Mouse (Mus musculus) monocyte, adult 2 months (primary cell): ENCODE measurements at regions not wholly inside any gene's neighbourhood (a gene's known extent, or its start where the extent isn't known, plus 50 kb on each side); places are given as distances from the start of the nearest gene placed in this dataset.
A peak's percentile ranks its signal among the peaks of the same experiment; 100 is the strongest.

Experiments
- DNase-seq, 2 experiments: peaks; one replicate each; pipeline ENCODE4 v3.0.0; 2022; ENCODE audit warnings: low spot score in 2 of 2, low read depth in 1 of 2

- DNase-seq: no peak
Measured at GRCm38 (mm10) chr1:52553871-52554270, 53.4 kb upstream of the Nab1 start.

- DNase-seq: no peak
Measured at GRCm38 (mm10) chr1:52565812-52566211, 64.7 kb upstream of the Nemp2 start.

- DNase-seq: no peak
Measured at GRCm38 (mm10) chr1:52571674-52572073, 58.8 kb upstream of the Nemp2 start.

GRCm38 (mm10) chr1:52578298-52579056 is 52.0 kb upstream of the Nemp2 start:
- peak; percentile 7 to 10 for DNase-seq

DNA sequence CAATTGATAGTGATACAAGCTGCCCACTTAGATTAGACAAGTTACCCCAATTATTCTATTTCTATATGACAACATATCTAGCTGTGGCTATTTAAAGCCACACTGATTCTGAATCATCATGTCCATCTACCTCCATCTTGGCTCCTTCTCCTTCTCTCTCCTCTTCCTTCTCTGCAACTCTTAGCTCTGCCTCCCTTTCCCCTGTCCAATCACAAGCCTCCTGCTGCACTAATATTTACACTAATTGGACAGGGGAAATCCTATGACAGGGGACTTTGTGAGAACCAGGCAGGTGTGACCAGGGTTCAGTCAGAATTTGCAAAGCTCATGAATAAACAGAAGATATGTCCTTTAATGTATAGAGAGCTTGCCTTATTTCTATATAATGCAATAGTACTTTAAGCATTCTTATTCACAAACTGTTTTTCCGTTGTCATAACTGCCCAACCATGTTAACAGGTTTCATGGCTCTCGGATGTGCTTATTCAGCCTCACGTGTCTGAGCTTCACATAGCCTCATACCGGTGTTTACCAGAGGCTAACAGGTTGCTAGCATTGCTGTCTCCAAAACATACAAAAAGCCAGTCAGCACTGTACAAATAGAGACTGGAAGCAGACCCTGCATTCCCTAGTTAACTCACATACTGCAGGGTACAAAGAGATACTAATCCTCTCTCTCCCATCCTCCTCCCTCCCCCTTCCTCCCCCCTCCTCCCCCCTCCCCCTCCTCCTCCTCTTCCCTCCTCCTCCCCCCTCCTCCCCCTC is 50.2 kb upstream of the Nemp2 start:
- no peak for DNase-seq
